Mouse (Mus musculus) stomach, postnatal 0 days (tissue): ENCODE measurements at regions not wholly inside any gene's neighbourhood (a gene's known extent, or its start where the extent isn't known, plus 50 kb on each side); places are given as distances from the start of the nearest gene placed in this dataset.
"Not testable (repeated sequence)": the region's sequence is repeated elsewhere in the genome, so short reads cannot be mapped to it uniquely, and the experiment has no call there.

ENCODE experiments used
- CTCF ChIP-seq: IDR thresholded peaks from 2 replicates; pipeline ENCODE4 v1.5.1; 2016; ENCODE audit warnings: antibody characterized with exemption, low read depth, mild to moderate bottlenecking, moderate library complexity
- EP300 ChIP-seq: optimal IDR thresholded peaks from 2 replicates; pipeline ENCODE3; 2016; ENCODE audit warnings: antibody characterized with exemption

- not testable (repeated sequence) for TF ChIP-seq CTCF, EP300
Observed at GRCm38 (mm10) chr6:37805896-37806295, 64.7 kb upstream of the Trim24 start.
